Mouse (Mus musculus): Measurements from ENCODE around the gene Srd5a1.

DNA sequence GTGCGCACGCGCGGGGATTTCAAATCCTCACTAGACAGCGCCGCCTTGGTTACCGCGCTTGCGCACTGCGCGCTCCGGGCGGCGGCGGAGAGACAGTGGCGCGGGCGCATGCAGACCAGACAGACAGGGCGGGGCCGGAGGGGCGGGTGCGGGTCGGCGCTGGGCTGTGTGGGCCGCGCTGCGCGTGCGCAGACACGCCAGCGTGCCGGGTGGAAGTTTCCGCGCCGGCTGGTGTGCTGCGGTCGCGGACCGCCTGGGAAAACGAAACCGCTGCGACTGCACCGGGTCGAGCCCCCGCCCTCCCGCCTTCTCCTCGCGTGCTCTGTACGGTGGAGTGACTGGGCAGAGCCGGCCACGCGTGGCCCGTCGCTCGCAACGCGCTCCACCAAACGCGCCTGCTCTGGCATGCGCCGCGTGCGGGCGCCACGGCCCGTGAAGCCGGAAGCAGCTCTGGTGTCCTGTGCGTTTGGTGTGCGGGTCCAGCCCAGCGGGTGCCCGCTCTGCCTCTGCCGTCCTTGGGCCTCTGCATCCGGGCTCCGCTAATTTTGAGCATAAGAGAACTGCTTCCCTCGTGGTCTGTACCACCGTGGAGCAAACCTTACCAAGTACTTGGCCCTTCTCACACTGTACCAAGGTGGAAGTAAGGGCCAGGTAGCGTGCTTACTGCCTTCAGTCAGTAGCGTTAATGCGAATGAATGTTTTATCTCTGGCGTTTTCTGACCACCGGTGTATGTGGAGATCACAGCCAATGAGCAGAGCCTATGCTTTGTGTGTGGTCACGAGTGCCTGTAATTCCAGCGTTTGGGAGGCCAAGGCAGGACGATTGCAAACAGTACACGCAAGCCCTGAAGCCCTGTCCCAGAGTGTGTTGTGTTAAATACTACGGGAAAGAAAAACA lies 76.3 kb downstream of the Srd5a1 start:
- TF ChIP-seq CTCF (IDR thresholded peaks at IDR 0.05; ENCODE audit: low read depth, low read length) = no peak
- peak; percentile 60 for TF ChIP-seq POLR2A (IDR thresholded peaks at IDR 0.05; ENCODE audit: insufficient read depth, low read length)

Measured in ES-Bruce4 (cell line).